Mouse (Mus musculus): Measurements from ENCODE around the gene Gnai3.

Gnai3 gene

DNA sequence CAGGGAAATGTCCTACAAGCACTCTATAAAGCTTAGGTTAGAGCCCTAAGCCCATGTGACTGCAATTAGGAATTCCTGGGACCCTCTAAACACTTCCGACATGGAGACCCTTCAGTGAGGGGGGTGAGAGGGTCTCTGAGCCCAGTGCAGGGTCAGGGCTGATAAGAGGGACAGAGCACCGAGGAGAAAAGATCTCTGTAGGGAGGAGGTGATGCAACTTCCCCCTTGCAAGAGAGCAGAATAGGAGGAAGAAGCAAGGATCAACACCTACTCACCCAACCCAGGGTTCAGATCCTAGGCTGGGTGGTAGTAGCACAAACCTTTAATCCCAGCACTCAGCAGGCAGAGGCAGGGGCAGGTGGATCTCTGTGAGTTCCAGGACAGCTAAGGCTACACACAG, 62.8 kb downstream of the Gnai3 start:
- DNase-seq (ENCODE audit: low spot score), result no peak

- no peak for DNase-seq (ENCODE audit: low spot score)
These were observed 63.6 kb downstream of the Gnai3 start for GRCm38 (mm10) chr3:108082251-108082875.

- DNase-seq (ENCODE audit: low spot score), result no peak
These were observed 64.3 kb downstream of the Gnai3 start for GRCm38 (mm10) chr3:108081681-108082080.

GRCm38 (mm10) chr3:108076836-108077235, 69.1 kb downstream of the Gnai3 start:
- no peak for DNase-seq (ENCODE audit: low spot score)

- DNase-seq (ENCODE audit: low spot score), result no peak
These were observed 72.9 kb downstream of the Gnai3 start for GRCm38 (mm10) chr3:108072983-108073569.

- peak; percentile 55 for DNase-seq (ENCODE audit: low spot score)
These were observed 75.4 kb downstream of the Gnai3 start for GRCm38 (mm10) chr3:108070295-108071293.

DNA sequence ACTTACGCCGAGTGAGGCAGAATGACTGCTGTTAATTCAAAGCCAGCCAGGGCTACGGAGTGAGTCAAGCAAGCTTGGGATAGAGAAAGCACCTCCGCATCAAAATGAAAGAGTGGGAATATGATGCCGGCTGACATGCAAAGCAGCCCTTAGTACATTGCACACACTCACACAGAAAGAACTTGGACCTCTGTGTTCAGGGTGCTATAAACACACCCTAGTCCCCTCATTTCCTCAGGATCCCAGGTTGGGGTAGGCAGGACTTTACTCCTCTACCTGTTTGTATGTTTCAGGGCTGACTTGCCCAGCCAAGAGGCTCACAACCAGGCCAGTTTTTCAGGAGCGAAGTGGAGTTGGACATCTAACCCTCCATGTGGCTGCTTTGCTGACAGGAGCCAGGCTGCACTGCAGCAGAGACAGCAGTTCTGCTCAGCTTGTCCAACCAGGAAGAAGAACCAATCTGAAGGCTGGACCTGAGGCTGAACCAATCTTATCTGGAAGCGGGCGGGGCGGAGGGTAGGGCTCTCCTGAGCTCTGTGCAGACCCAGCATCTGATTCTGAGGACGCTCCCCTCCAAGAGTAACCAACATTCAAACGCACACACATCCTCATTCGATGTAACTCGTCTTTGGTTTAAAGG, 76.6 kb downstream of the Gnai3 start:
- DNase-seq (ENCODE audit: low spot score), result peak; percentile 22

- DNase-seq (ENCODE audit: low spot score), result no peak
These were observed 77.1 kb downstream of the Gnai3 start for GRCm38 (mm10) chr3:108068826-108069225.

DNA sequence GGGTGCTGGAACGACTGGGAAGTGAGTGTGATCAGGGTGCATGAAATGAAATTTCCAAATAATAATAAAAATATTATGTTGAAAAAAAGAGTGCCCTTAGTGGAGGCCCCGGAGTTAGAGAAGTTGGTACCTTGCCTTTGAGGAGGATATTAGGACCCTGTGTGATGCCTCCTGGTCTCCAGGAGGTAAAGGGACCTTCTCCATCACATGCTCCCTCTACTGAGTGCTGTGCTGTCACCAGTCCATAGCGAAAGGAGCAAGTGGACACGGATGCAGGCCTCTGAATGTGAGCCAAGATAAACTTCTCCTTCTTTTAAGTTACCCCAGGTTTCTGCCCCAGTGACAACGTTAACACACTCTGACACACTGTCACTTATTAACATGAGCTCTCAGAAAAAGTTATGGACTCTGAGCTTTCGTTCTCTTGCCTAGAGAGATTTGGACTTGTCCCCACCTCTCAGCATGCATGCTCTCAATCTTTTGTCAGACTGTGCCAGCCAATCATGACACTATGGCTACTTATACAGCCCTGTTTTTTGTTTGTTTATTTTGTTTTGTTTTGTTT, 78.5 kb downstream of the Gnai3 start:
- DNase-seq (ENCODE audit: low spot score), result no peak

GRCm38 (mm10) chr3:108065551-108065950, 80.4 kb downstream of the Gnai3 start:
- DNase-seq (ENCODE audit: low spot score), result no peak

DNA sequence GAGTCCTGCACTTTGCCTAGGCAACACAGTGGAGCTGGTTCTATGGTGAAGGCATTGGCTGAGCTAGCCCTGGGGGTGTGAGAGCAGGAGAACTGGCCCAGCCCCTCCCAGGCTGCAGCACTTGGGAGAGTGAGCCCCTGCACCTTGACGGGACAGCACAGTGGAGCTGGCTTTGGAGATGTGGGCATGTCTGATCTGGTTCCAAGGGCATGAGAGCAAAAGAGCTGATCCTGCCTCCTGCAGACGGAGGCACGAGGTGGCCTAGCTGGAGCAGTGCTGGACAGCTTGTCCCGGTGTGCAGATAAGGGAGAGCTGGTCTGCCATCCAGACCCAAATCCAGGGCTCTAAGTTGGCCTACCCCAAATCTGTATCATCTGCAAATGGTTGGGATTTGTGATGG, 81.3 kb downstream of the Gnai3 start:
- DNase-seq (ENCODE audit: low spot score), result no peak

- no peak for DNase-seq (ENCODE audit: low spot score)
These were observed 83.3 kb downstream of the Gnai3 start for GRCm38 (mm10) chr3:108062648-108063047.

- peak; percentile 41 for DNase-seq (ENCODE audit: low spot score)
These were observed 84.5 kb downstream of the Gnai3 start for GRCm38 (mm10) chr3:108061420-108061819.

Measured in ovary, postnatal 14 days (tissue).